Mouse (Mus musculus) T-helper 1 cell (primary cell): Measurements from ENCODE around the gene Ccr7.

ENCODE experiments used
- in situ Hi-C: fragments of 300-600 bp; cut with MboI, MseI; formaldehyde crosslinking; loops from one replicate; pipeline ENCODE4 v1.15.1; 2025; ENCODE audit warnings: high pct_unique_total_duplicates

The Ccr7 gene

DNA sequence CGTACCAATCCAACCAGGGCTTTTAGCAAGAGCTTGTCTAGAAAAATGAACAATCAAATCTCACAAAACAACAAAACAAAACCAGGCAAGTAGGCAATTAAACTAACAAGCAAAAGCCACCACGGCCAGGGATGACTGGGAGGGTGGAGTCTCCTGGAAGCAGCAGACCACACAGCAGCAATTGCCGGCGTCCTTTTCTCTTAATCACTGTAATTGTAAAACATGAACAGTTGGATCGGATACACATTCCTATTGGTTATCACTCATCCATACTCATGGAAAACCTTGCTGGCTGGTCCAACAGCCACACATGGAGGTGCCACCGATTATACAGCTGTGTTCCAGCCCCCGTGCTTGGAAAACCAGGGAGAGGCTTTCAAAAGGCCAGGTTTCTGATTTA, 37.0 kb downstream of the Ccr7 start:
- in situ Hi-C loops, result no loop called here

GRCm38 (mm10) chr11:99115940-99116339, 38.9 kb downstream of the Ccr7 start:
- in situ Hi-C loops, result no loop called here

DNA sequence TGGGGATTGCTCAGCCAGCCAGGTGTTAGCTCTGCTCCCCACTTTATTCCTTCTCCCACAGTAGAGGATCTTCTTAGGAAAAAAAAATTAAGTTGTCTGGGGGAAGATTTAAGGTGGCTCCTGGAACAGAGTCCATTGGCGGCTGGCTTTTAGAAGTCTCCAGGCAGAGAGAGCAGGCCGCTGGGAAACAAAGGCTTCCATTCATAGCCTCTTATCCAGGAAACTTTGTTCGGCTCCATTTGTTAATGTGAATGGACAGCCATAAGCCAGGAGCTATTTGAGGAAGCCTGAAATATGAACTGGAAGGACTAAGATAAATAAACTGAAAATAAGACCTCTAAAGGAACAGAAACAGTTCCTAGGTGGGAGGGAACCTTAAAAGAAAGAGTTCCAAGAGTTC, 41.8 kb downstream of the Ccr7 start:
- in situ Hi-C loops, result no loop called here

GRCm38 (mm10) chr11:99112700-99113099, 42.2 kb downstream of the Ccr7 start:
- in situ Hi-C loops, result no loop called here

DNA sequence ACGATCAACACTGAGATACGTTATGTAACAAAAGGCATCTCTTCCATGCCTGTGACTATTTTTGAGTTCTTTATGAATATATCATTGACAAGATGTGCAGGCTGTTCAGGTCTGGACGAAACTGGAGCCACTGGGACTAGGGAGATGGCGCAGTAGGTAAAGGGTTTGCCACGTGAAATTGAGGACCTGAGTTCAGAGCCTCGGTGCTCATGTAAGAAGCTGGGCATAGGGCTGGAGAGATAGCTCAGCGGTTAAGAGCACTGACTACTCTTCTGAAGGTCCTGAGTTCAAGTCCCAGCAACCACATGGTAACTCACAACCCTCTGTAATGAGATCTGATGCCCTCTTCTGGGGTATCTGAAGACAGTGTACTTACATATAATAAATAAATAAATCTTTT, 43.2 kb downstream of the Ccr7 start:
- in situ Hi-C loops, result no loop called here

DNA sequence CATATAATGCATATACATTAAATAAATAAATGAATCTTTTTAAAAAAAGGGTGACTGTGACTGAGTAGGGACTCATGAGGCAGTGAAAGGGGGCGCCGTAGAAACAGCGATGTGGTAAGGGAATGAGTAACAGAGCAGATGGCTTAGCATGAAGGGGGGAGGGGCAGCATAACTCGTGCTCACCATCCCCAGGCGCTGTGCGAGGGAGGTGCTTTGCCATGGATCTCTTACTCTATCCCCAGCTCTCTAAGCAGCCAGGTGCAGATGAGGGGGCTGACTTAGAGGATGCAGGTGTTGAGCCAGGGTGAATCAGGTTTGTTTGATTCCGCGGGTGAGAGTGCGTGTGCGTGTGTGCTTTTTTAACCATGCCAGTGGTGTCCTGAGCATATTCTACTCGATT, 43.7 kb downstream of the Ccr7 start:
- in situ Hi-C loops, result no loop called here

DNA sequence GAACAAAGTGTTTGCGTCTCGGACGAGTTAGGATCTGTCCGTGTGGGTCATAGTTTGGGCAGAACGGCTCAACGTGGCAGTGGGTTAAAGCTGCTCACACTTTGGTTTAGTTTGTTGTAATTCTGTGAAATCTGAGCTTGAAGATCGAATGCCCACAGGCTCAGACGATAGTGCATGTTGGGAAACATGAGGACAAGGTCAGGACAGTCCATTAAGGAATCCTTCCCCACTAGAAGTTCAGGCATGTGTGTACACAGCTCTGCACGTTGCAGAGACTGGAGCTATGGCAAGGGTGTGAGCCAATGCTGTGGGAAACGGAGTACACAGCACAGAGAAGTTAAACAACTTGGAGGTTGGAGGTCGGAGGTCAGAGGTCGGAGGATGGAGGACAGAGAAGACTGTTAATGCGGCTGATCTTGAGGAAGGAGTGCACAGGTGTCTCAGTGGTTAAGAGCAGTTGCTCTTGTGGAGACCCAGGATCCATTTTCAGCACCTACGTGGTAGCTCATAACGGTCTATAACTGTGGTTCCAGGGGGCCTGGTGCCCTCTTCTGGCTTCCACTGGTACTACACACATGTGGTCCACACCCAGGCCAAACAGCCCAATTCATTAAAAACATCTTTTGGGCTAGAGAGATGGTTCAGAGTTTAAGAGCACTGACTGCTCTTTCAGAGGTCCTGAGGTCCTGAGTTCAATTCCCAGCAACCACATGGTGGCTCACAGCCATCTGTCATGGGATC, 44.3 kb downstream of the Ccr7 start:
- in situ Hi-C loops, result no loop called here

GRCm38 (mm10) chr11:99108296-99108695, 46.6 kb downstream of the Ccr7 start:
- in situ Hi-C loops, result no loop called here

DNA sequence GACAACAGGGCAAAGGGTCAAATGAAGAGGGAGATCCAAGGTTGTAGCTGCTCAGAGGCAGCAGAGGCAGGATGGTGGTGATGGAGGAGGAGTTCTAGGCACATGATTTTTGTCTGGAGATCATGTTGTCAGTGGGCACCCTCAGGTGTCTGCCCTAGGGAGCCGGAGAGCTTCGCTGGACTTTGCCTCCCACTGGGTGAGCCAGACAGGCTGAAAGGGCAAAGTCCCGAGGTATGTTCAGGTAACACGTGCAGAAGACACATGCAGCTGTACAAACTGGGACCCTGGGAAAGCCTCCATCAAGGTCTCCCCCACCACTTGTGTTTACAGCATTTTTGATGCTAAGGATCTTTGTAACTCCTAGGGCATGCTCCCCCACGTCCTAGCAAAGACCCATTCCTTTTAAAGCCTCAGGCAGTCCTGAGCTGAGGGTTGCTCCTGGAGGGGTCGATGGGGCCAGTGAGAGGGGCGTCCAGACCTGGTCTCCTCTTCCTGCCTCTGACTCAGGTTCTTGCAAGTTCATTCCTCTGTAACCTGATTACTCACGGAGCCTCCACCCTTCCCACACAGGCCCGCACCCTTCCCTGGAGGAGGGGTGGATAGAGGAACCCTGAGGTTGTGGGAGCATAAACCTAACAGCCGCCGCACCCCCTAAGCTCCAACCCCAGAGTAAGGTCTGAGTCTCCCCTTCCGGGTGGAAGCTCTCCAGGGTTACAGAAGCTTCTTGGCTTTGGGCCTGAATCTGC, 48.7 kb downstream of the Ccr7 start:
- in situ Hi-C loops, result no loop called here

DNA sequence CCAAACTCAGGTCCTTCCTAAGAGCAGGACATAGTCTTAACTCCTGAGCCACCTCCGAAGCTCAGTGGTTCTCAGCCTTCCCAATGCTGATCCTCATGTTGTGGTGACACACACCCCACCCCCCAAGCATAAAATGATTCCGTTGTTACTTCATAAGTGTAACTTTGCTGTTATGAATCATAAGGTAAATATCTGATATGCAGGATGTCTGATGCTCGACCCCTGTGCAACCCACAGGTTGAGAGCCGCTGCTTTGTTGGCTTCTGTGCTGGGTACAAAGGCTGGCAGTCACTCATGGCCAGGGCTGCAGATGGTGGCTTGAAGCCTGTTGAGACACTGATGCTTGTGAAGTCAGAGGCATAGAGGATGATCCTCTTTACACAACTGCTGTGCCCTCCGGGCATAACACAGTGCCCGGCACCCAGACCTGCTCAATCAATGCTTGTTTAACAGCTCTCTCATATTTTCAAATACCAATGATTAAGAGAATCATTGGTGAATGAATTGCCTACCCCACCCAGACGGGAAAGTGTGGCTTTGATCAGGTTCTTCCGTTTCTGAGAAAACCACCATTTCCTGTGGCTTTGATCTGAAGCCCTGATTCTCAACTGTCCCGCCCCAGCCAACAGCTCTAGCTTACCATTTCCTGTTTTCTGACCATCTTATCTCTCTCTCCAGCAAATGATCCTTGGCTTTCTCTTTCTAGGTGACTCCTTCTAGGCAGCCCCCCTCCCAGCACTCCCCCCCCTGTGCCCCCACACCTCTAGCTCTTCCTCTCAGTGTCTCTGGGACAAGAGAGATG, 50.1 kb downstream of the Ccr7 start:
- in situ Hi-C loops, result no loop called here

- in situ Hi-C loops, result no loop called here
These were observed 52.2 kb downstream of the Ccr7 start for GRCm38 (mm10) chr11:99102575-99103270.

DNA sequence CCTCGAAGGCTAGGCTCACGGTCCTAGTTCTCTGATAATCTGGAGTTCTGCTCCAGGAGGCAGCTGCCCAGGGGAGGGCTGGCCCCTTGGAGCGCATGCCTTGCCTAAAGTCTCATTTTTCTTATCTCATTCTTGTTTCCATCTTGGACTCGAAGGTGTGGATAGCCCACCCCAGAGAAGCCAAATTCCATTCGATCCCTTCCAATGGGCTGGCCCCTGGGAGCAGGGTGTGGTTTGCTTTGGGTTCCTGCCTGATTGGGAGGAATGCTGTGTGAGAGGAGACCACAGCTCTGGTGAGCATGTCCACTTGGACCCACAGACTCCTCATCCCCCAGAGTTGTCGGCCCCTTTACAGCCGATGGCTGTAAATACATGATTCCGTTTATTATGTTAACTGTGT, 53.2 kb downstream of the Ccr7 start:
- in situ Hi-C loops, result no loop called here

GRCm38 (mm10) chr11:99100215-99100614, 54.7 kb downstream of the Ccr7 start:
- in situ Hi-C loops, result no loop called here

GRCm38 (mm10) chr11:99099516-99099915, 55.4 kb downstream of the Ccr7 start:
- in situ Hi-C loops, result loop anchor here (25.0 kb wide), 1 partner anchor 938 kb away; the partner anchor contains the start of genes Krt33b and Krt34

DNA sequence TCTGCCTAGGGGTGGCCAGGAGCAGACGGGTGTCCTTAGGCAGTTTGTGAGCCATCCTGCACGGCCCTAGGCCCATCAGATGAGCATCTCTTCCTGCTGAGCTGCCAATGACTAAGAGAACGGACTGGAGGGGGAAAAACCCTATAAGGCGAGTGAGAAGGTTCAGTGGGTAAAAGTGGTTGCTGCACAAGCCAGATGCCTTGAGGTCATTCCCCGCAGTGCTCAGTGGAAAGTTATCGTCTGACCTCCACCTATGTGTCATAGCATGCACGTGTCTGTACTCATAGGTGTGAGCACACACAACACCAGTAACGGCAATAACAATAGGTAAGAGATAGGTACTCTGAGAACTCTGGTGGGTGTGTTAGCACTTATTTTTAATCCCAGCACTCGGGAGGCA, 56.0 kb downstream of the Ccr7 start:
- in situ Hi-C loops, result loop anchor here (25.0 kb wide), 1 partner anchor 938 kb away; the partner anchor contains the start of genes Krt33b and Krt34

- in situ Hi-C loops, result loop anchor here (25.0 kb wide), 1 partner anchor 940 kb away; the partner anchor contains the start of genes Krt33b and Krt34
These were observed 57.7 kb downstream of the Ccr7 start for GRCm38 (mm10) chr11:99096996-99097774.

GRCm38 (mm10) chr11:99096417-99096816, 58.5 kb downstream of the Ccr7 start:
- in situ Hi-C loops, result loop anchor here (25.0 kb wide), 1 partner anchor 941 kb away; the partner anchor contains the start of genes Krt33b and Krt34

DNA sequence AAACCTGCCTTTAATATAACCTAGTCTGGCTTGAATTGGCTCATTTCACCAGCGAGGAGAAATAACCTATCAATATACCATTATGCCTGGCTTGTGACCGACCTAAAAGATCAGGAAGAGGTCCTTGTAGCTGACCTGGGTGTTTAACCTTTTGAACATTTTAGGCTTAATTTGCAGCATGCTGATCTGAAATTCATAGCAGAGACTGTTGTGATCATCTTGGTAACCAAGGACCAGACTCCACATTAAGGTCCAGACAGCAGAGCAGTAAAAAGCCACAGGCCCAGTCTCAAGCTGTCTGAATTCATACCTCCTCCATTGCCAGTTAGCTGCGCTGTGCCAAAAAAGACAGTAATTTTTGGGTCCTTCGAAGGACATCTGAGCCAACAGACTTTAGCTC, 59.1 kb downstream of the Ccr7 start:
- in situ Hi-C loops, result loop anchor here (25.0 kb wide), 1 partner anchor 942 kb away; the partner anchor contains the start of genes Krt33b and Krt34

- in situ Hi-C loops, result loop anchor here (25.0 kb wide), 1 partner anchor 942 kb away; the partner anchor contains the start of genes Krt33b and Krt34
These were observed 59.8 kb downstream of the Ccr7 start for GRCm38 (mm10) chr11:99094911-99095676.
